Mouse (Mus musculus) C2C12 (cell line): Measurements from ENCODE around the gene Urm1. TPM values are rescaled to one million over a fixed set of nuclear protein-coding genes. Genes with fewer than 3 reads are reported as not detected.
"Not testable (repeated sequence)": the region's sequence is repeated elsewhere in the genome, so short reads cannot be mapped to it uniquely, and the experiment has no call there.

Experiments
- H3K27me3 ChIP-seq: one replicate; pipeline ENCODE4 v1.6.1; 2011; ENCODE audit not compliant: control insufficient read depth, insufficient read depth, insufficient read length
- H3K36me3 ChIP-seq: one replicate; pipeline ENCODE4 v1.6.1; 2011; ENCODE audit not compliant: control insufficient read depth, insufficient read depth
- H3K4me3 ChIP-seq: one replicate; pipeline ENCODE4 v1.5.1; 2011; ENCODE audit warnings: mild to moderate bottlenecking, control low read depth; ENCODE audit not compliant: poor library complexity, insufficient read depth, severe bottlenecking
- H3K79me2 ChIP-seq: one replicate; pipeline ENCODE4 v1.6.1; 2011; ENCODE audit not compliant: control insufficient read depth, insufficient read depth
- H3K79me3 ChIP-seq: one replicate; pipeline ENCODE4 v1.6.1; 2011; ENCODE audit warnings: low read depth, control low read depth
- H3ac ChIP-seq: one replicate; pipeline ENCODE3; 2011; ENCODE audit warnings: low read depth; ENCODE audit not compliant: control insufficient read depth, insufficient read length
- CEBPB ChIP-seq: IDR thresholded peaks from one replicate; pipeline ENCODE4 v1.6.1; 2011; ENCODE audit warnings: low read depth, mild to moderate bottlenecking, control low read depth, moderate library complexity
- CTCF ChIP-seq: IDR thresholded peaks from one replicate; pipeline ENCODE4 v1.5.1; 2011; ENCODE audit not compliant: control insufficient read depth, insufficient read depth, insufficient read length
- FOSL1 ChIP-seq: IDR thresholded peaks from one replicate; pipeline ENCODE4 v1.8.0; 2011; ENCODE audit warnings: mild to moderate bottlenecking, low read length; ENCODE audit not compliant: poor library complexity, insufficient read depth, severe bottlenecking
- MAX ChIP-seq: IDR thresholded peaks from one replicate; pipeline ENCODE4 v1.6.1; 2011; ENCODE audit warnings: mild to moderate bottlenecking, control low read depth
- MYOD1 ChIP-seq: IDR thresholded peaks from one replicate; pipeline ENCODE4 v1.6.1; 2011; ENCODE audit warnings: low read depth; ENCODE audit not compliant: control insufficient read depth, insufficient read length
- MYOG ChIP-seq: IDR thresholded peaks from one replicate; pipeline ENCODE4 v1.6.1; 2011; ENCODE audit not compliant: control insufficient read depth, insufficient read length; ENCODE audit errors: extremely low read depth
- USF1 ChIP-seq: IDR thresholded peaks from one replicate; pipeline ENCODE4 v1.6.1; 2011; ENCODE audit warnings: low read depth, mild to moderate bottlenecking, control low read depth, moderate library complexity
- long read RNA-seq, 2 experiments: library from polyadenylated mRNA; unstranded; transcript quantifications; one replicate each; pipeline ENCODE4 v2.0.0; 2019 to 2020
- polyA plus RNA-seq: library from polyadenylated mRNA; unstranded; fragments of >200 nt; fragmentation: generic; extraction: Trizol; gene quantifications from one replicate; pipeline ENCODE4 v1.2.1, GENCODE M21; 2012; ENCODE audit warnings: missing spikeins

Gene Urm1
- 67.1 TPM for polyA plus RNA-seq
- long read RNA-seq, experiment 1, partial matches to known transcripts, result 1 of 7 reads
- long read RNA-seq, experiment 1, other reads (novel, unspliced or antisense), result 2 of 7 reads
- long read RNA-seq, experiment 2, transcript Urm1-201 (5 exons, 2,196 nt), result major isoform, 16 of 21 reads
- long read RNA-seq, experiment 2, partial matches to known transcripts, result 1 of 21 reads
- long read RNA-seq, experiment 2, other reads (novel, unspliced or antisense), result 2 of 21 reads

- TF ChIP-seq CTCF (no peak), CEBPB (no peak), FOSL1 (no peak), USF1 (no peak), MAX (no peak), MYOG (no peak), MYOD1 (no peak)
- Histone ChIP-seq H3K79me2 (no peaks in the 10 kb centered on the region), H3K79me3 (no peaks in the 10 kb centered on the region), H3K36me3 (no peaks in the 10 kb centered on the region), H3ac (peak within 1 kb of the TSS; percentile 67), H3K27me3 (no peaks in the 10 kb centered on the region), H3K4me3 (no peak within 1 kb of the TSS)
Observed at GRCm38 (mm10) chr2:29820025-29820817, at the start of gene Urm1. Urm1 (plus strand) TSS chr2:29820075.

GRCm38 (mm10) chr2:29770162-29770561 is 49.7 kb upstream of the Urm1 start:
- Histone ChIP-seq H3K4me3 (no peak overlapping the region), H3K79me3 (no peaks in the 10 kb centered on the region)
- TF ChIP-seq MAX (no peak), CTCF (no peak), CEBPB (no peak)

GRCm38 (mm10) chr2:29771611-29772461 is 48.0 kb upstream of the Urm1 start:
- Histone ChIP-seq H3K79me2 (no peaks in the 10 kb centered on the region), H3K79me3 (no peaks in the 10 kb centered on the region), H3K36me3 (peaks cover 13% of the 10 kb centered on the region), H3ac (no peak overlapping the region), H3K27me3 (peaks cover 2% of the 10 kb centered on the region), H3K4me3 (no peak overlapping the region)
- TF ChIP-seq USF1 (no peak), FOSL1 (peak; percentile 12), CEBPB (peak; percentile 96), MAX (no peak), CTCF (no peak)

More at GRCm38 (mm10) chr2:29770162-29770561, 49.7 kb upstream of the Urm1 start:
- peaks cover 11% of the 10 kb centered on the region for H3K27me3 ChIP-seq
- H3K79me2 ChIP-seq, result no peaks in the 10 kb centered on the region
- peaks cover 8% of the 10 kb centered on the region for H3K36me3 ChIP-seq
- no peak overlapping the region for H3ac ChIP-seq

GRCm38 (mm10) chr2:29773323-29773722 is 46.6 kb upstream of the Urm1 start:
- TF ChIP-seq FOSL1 (no peak), MYOG (no peak), USF1 (no peak), CEBPB (no peak), CTCF (no peak), MAX (no peak), MYOD1 (no peak)
- Histone ChIP-seq H3K36me3 (peaks cover 28% of the 10 kb centered on the region), H3K4me3 (no peak overlapping the region), H3ac (no peak overlapping the region), H3K79me3 (no peaks in the 10 kb centered on the region), H3K27me3 (no peaks in the 10 kb centered on the region), H3K79me2 (no peaks in the 10 kb centered on the region)

GRCm38 (mm10) chr2:29781256-29781655 is 38.6 kb upstream of the Urm1 start:
- Histone ChIP-seq H3K79me3 (peaks cover 12% of the 10 kb centered on the region), H3K79me2 (peaks cover 15% of the 10 kb centered on the region), H3K36me3 (peaks cover 92% of the 10 kb centered on the region)
- not testable (repeated sequence) for H3ac ChIP-seq, H3K4me3 ChIP-seq, H3K27me3 ChIP-seq

GRCm38 (mm10) chr2:29784290-29784689 is 35.6 kb upstream of the Urm1 start:
- Histone ChIP-seq H3K79me3 (peaks cover 27% of the 10 kb centered on the region), H3K36me3 (peaks cover 72% of the 10 kb centered on the region), H3K79me2 (peaks cover 41% of the 10 kb centered on the region), H3K27me3 (no peaks in the 10 kb centered on the region), H3ac (no peak overlapping the region), H3K4me3 (no peak overlapping the region)
- no peak for TF ChIP-seq CEBPB
- TF ChIP-seq USF1, result no peak
- TF ChIP-seq MYOG, result no peak
- no peak for TF ChIP-seq MAX
- TF ChIP-seq MYOD1, result no peak
- no peak for TF ChIP-seq FOSL1
- TF ChIP-seq CTCF, result no peak
